Mouse (Mus musculus) right cerebral cortex, adult 2 months (tissue): ENCODE data around the gene Defa37.
"Not testable (repeated sequence)": the region's sequence is repeated elsewhere in the genome, so short reads cannot be mapped to it uniquely, and the experiment has no call there.

Experiments
- DNase-seq, 2 experiments: peaks; one replicate each; pipeline ENCODE4 v3.0.0; 2021 to 2022; ENCODE audit warnings: low spot score in 2 of 2

The Defa37 gene

DNA sequence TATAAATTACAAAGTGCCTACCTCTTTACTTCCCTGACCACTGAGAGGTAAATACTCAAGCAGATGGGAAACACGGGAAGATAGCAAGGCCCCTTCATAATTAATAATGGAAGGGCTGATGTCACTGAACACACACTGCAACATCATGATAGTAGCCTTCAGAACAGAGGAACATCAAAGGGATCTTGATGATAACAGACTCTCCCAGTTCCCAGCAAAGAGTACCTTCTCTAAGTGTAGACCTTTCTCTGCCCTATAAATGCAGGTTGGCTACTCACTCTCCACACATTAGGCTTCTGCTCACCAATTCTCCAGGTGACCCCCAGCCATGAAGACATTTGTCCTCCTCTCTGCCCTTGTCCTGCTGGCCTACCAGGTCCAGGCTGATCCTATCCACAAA lies at the start of gene Defa37:
Defa37 (plus strand) TSS at position 301 of the 400 bp plus-strand sequence.
- not testable (repeated sequence) for DNase-seq

DNA sequence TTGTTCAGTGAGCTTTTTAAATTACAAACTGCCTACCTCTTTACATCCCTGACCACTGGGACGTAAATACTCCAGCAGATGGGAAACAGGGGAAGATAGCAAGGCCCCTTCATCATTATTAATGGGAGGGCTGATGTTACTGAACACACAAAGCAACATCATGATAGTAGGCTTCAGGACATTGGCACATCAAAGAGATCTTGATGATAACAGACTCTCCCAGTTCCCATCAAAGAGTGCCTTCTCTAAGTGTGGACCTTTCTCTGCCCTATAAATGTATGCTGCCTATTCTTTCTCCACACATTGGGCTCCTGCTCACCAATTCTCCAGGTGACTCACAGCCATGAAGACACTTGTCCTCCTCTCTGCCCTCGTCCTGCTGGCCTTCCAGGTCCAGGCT lies 36.5 kb upstream of the Defa37 start, which contains the start of gene Defa32:
Defa32 (plus strand) TSS at position 301 of the 400 bp plus-strand sequence.
- not testable (repeated sequence) for DNase-seq

DNA sequence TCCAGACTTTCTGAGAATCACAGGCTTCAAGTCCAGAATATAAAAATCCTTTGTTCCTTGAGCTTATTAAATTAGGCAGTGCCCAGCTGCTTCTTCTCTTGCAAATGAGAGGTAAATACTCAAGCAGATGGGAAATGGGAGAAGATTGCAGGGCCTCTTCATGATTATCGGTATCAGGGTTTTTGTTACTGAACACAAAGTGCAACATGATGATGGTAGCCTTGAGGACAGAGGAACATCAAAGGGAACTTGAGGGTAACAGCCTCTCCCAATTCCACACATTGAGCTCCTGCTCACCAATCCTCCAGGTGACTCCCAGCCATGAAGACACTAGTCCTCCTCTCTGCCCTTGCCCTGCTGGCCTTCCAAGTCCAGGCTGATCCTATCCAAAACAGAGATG lies 17.5 kb downstream of the Defa37 start, which contains the start of gene Defa28:
Defa28 (plus strand) TSS at position 301 of the 400 bp plus-strand sequence.
- DNase-seq, result not testable (repeated sequence)

DNA sequence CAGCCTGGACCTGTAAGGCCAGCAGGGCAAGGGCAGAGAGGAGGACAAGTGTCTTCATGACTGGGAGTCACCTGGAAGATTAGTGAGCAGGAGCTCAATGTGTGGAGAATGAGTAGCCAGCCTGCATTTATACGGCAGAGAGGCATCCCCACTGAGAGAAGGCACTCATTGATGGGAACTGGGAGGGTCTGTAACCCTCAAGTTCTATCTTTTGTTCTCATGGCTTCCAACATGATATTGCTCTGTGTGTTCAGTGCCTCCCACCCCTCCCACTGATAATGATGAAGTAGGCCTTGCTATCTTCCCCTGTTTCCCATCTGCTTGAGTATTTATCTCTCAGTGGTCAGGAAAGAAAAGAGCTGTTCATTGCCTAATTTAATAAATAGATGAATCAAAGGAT lies 29.2 kb downstream of the Defa37 start, which contains the start of gene Gm7861:
Gm7861 (minus strand) TSS at position 101 of the 400 bp plus-strand sequence.
- DNase-seq, result not testable (repeated sequence)
